Mouse (Mus musculus) heart, embryonic 14.5 days (tissue): Measurements from ENCODE around the gene Pde8b. TPM values are rescaled to one million over a fixed set of nuclear protein-coding genes. Genes with fewer than 3 reads are reported as not detected.

Experiments
- ATAC-seq: fragments of 200-750 bp; cut with Nextera tagmentation; 2 replicates; pipeline ENCODE4 v1.8.0; 2017; ENCODE audit warnings: low read depth, moderate TSS enrichment; ENCODE audit not compliant: insufficient number of reproducible peaks, insufficient read depth, low FRiP score
- H3K27ac ChIP-seq, 2 experiments: fragments of 200-500 bp in 1 of 2; fragments of 300-500 bp in 1 of 2; sonication (generic) in 1 of 2; replicated peaks in 1 of 2; 2 replicates each; pipeline ENCODE4 v1.5.1; 2012 to 2014; ENCODE audit warnings: low read depth in 2 of 2, low read length in 2 of 2, control low read depth in 1 of 2, mild to moderate bottlenecking in 1 of 2, mixed read lengths in 1 of 2; ENCODE audit not compliant: control insufficient read depth in 1 of 2, insufficient read depth in 1 of 2
- H3K27me3 ChIP-seq: fragments of 300-500 bp; sonication (generic); 2 replicates; pipeline ENCODE4 v1.6.1; 2014; ENCODE audit warnings: mild to moderate bottlenecking, low read length, control low read depth; ENCODE audit not compliant: control insufficient read depth, insufficient read depth
- H3K36me3 ChIP-seq: fragments of 300-500 bp; sonication (generic); 2 replicates; pipeline ENCODE4 v1.6.1; 2014; ENCODE audit warnings: mild to moderate bottlenecking, control low read depth, low read length, mixed read lengths; ENCODE audit not compliant: control insufficient read depth, insufficient read depth
- H3K4me1 ChIP-seq, 2 experiments: fragments of 200-500 bp in 1 of 2; fragments of 300-500 bp in 1 of 2; sonication (generic) in 1 of 2; 2 replicates each; pipeline ENCODE4 v1.6.1; 2012 to 2014; ENCODE audit warnings: low read length in 2 of 2, control low read depth in 1 of 2, mixed read lengths in 1 of 2; ENCODE audit not compliant: control insufficient read depth in 2 of 2, insufficient read depth in 2 of 2
- H3K4me2 ChIP-seq: fragments of 300-500 bp; sonication (generic); 2 replicates; pipeline ENCODE4 v1.6.1; 2014; ENCODE audit warnings: mild to moderate bottlenecking, low read length
- H3K4me3 ChIP-seq, 2 experiments: fragments of 200-500 bp in 1 of 2; fragments of 300-500 bp in 1 of 2; sonication (generic) in 1 of 2; 2 replicates each; pipeline ENCODE4 v1.5.1; 2012 to 2014; ENCODE audit warnings: low read length in 2 of 2, mild to moderate bottlenecking in 2 of 2, control low read depth in 1 of 2, low read depth in 1 of 2, moderate library complexity in 1 of 2; ENCODE audit not compliant: control insufficient read depth in 1 of 2, insufficient read depth in 1 of 2
- H3K9ac ChIP-seq: fragments of 300-500 bp; sonication (generic); 2 replicates; pipeline ENCODE4 v1.6.1; 2014; ENCODE audit warnings: mild to moderate bottlenecking, low read length
- H3K9me3 ChIP-seq: fragments of 300-500 bp; sonication (generic); 2 replicates; pipeline ENCODE4 v1.6.1; 2016; ENCODE audit warnings: low read length, control low read depth; ENCODE audit not compliant: control insufficient read depth
- WGBS: fragments of 180-500 bp; shearing (Covaris S2); extraction: QIAGEN DNeasy Blood & Tissue Kit; methylation state at CpG from one replicate; pipeline ENCODE4 v1.1.7; 2014; 5-methylcytosine and 5-hydroxymethylcytosine counted together
- polyA plus RNA-seq: library from polyadenylated mRNA; unstranded; fragments of >200 nt; fragmentation: Nextera tagmentation; extraction: Ambion mirVana; gene quantifications from 2 replicates; pipeline ENCODE4 v1.2.1, GENCODE M21; 2014

Pde8b gene
- polyA plus RNA-seq, 1 experiment from 2014 or later = 0.99 TPM

DNA sequence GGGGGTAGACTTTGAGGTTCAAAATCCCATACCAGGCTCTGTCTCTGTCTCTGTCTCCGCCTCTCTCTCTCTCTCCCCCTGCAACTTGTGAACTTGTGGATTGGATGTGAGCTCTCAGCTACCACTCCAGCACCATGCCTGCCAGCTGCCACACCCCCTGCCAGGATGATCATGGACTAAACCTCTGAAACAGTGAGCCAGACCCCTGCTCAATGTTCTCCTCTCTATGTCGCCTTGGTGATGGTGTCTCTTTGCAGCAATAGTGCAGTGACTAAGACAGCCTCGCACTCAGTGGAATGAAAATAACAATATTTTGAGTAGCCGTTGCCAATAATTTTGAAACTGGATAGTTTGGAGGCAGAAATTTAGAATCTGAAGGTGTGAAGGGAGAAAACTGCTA, 77.8 kb downstream of the Pde8b start:
- H3K36me3 ChIP-seq = no peaks in the 10 kb centered on the region
- peaks cover 8% of the 10 kb centered on the region in 2 experiments for H3K4me1 ChIP-seq
- H3K9me3 ChIP-seq = no peaks in the 10 kb centered on the region
- 85% methylated on average over 4 of the region's 4 CpGs for WGBS
- H3K27me3 ChIP-seq = 0 out of 2 replicates have a peak, but pooled peaks cover 4% of the 10 kb centered on the region
- no peak overlapping the region for H3K4me2 ChIP-seq
- H3K4me3 ChIP-seq = no peak overlapping the region
- H3K27ac ChIP-seq = no peak overlapping the region
- ATAC-seq = no peak
- H3K9ac ChIP-seq = no peak overlapping the region

DNA sequence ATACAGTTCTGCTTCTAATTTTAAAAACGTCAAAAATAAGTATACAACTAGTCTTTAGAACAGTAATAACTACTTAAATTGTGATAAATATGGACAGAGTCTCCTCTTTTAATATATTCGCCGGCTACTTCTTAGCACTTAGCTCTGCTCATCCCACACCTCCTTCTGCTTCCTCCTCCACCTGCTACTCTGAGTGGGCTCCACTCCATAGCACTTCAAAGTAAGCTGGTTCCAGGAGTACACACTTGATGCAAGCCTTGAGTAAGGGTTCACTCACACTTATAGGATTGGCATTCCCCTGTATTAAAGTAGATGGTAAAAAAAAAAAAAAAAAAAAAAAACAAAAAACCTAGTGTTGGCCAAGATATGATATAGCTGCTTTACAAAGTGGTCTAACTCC, 89.9 kb downstream of the Pde8b start:
- Histone ChIP-seq H3K9ac (no peak overlapping the region), H3K27me3 (no peaks in the 10 kb centered on the region), H3K27ac (no peak overlapping the region), H3K36me3 (no peaks in the 10 kb centered on the region), H3K4me1 (no peaks in the 10 kb centered on the region), H3K4me2 (no peak overlapping the region), H3K9me3 (no peaks in the 10 kb centered on the region), H3K4me3 (no peak overlapping the region)
- 85% methylated on average over 3 of the region's 3 CpGs for whole genome bisulfite sequencing
- no peak for ATAC-seq

DNA sequence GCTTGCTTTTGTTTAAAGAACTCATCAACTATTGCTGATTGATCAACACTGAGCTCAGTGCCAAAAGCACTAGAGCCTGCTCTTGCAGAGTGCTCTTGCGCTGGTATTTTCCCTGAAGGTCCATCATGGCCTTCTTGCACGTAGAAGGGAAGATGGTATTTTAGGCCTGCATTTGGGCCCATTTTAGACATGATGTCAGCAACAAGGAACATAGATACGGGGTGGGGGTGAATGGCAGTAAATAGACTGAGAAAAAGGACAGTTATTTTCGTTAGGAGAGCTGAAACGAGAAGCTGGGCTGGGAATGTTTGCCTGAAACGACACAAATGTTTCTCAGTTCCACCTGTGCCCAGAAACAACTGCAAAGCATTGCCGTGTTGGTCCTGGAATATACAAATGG, 91.2 kb downstream of the Pde8b start:
- no peak overlapping the region for H3K4me2 ChIP-seq
- no peak overlapping the region for H3K4me3 ChIP-seq
- no peak overlapping the region for H3K9ac ChIP-seq
- 73% methylated on average over 7 of the region's 7 CpGs for WGBS
- ATAC-seq = no peak
- no peaks in the 10 kb centered on the region for H3K27me3 ChIP-seq
- H3K27ac ChIP-seq = no peak overlapping the region
- no peaks in the 10 kb centered on the region for H3K36me3 ChIP-seq
- H3K4me1 ChIP-seq = no peaks in the 10 kb centered on the region
- H3K9me3 ChIP-seq = 0 out of 2 replicates have a peak, but pooled peaks cover under 1% of the 10 kb centered on the region

DNA sequence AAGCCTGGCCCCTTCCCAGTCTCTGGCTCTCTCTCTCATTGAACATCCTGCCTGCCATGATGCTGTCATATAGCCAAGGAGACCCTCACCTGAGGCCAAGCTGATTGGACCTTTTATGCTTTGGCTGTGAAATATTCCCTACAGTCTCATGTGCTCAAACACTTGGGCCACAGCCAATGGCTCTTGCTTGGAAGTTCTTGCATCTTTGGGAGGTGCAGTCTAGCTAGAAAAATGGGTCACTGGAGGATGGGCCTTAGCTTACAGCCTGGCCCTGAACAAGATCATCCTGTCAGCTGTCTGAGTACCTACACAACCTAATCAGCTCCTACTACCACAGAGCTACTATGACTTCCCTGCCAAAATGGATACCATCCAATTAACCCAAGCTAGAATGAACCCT, 105.4 kb downstream of the Pde8b start:
- H3K4me2 ChIP-seq = no peak overlapping the region
- H3K4me3 ChIP-seq = no peak overlapping the region
- peaks cover 9% of the 10 kb centered on the region for H3K9me3 ChIP-seq
- no peaks in the 10 kb centered on the region for H3K4me1 ChIP-seq
- no peak overlapping the region for H3K27ac ChIP-seq
- no peaks in the 10 kb centered on the region for H3K27me3 ChIP-seq
- no peaks in the 10 kb centered on the region for H3K36me3 ChIP-seq
- no peak for ATAC-seq
- no peak overlapping the region for H3K9ac ChIP-seq

DNA sequence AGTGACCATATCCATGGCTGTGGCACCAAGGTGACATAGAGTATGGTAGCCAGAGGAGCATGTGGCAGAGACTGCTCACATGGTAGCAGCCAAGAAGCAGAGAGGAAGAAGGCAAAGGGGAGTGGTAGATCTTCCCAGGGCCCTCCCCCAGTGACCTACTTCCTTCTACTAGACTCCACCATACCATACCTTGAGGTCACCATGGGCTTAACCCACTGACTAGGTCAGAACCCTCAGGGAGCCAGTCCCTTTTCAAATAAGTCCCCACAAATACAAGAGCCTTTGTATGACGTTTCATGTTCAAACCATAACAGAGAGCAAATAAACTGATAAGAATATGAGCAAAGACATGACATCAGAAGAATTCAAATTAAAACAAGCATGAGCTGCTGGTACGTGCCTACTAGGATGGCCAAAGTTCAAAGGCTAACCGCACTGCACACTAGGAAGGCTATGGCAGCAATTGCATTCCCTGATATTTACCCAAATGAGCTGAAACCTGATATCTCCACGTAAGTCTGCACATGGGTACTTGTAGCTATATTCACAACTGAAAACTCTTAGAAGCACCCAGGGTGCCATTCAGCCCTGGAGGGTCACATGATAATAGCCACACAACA, 109.6 kb downstream of the Pde8b start:
- Histone ChIP-seq H3K27ac (no peak overlapping the region), H3K4me2 (no peak overlapping the region), H3K27me3 (no peaks in the 10 kb centered on the region), H3K36me3 (no peaks in the 10 kb centered on the region), H3K9ac (no peak overlapping the region), H3K4me1 (no peaks in the 10 kb centered on the region), H3K4me3 (no peak overlapping the region), H3K9me3 (peaks cover 9% of the 10 kb centered on the region)
- WGBS = 78% methylated on average over 4 of the region's 4 CpGs
- ATAC-seq = no peak

DNA sequence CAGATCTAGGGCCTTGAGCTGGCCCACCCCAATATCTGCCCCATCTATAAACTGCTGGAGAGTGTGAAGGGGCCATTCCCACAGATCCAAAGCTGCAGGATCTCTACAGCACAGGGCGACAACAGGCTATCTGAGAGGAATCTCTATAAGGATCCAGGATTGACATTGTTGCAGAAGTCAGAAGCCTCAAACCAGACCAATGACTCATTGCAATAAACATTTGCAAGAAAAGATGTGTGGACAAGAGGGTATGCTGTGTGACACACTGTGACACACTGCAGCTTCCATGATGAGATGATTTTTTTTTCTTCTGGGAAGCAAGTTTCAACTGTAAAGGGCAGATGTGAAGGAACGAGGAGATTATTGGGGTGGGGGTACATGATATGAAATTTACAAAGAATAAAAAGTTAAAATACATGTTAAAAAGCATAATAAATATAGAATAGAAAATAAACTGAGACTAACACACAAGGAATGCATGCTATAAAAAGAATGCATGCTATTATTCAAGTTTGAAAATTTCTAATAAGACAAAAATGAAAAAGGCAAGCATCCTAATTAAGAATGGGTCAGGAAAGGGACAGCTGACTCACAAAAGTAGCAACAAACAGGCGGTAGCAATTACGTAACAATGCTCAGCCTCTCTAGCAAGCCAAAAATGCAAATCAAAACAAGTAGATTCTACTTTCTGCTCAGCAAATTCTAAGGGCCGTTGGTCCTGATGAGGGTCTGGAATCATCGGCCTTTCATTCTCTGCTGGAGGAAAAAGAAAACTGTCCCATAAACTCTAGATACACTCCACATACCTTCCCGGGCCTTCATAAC, 114.6 kb downstream of the Pde8b start:
- 81% methylated on average over 7 of the region's 7 CpGs for WGBS

DNA sequence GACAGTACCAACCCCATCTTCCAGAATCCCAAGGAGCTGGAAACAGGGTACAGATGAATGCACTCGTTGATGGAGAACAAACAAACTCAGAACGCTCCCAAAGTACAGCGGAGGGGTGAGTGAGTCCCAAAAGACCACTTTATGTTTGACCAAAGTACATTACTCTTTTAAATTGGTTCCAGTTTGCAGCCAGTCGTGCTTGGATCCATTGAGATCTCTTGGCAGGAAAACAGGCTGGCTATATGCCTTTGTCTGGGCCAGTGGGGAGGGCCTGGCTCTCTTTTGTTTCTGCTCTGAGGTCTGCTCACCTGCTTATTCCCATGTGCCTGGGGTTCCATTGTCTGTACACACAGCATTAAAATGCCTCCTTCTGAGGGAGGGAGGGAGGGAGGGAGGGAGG, 118.3 kb downstream of the Pde8b start:
- Histone ChIP-seq H3K4me2 (no peak overlapping the region), H3K4me3 (no peak overlapping the region), H3K27ac (no peak overlapping the region), H3K27me3 (no peaks in the 10 kb centered on the region), H3K36me3 (no peaks in the 10 kb centered on the region), H3K4me1 (no peaks in the 10 kb centered on the region), H3K9ac (no peak overlapping the region), H3K9me3 (no peaks in the 10 kb centered on the region)
- WGBS = 72% methylated on average over 4 of the region's 4 CpGs
- no peak for ATAC-seq

More for the DNA sequence above, 114.6 kb downstream of the Pde8b start:
- Histone ChIP-seq H3K27ac (no peak overlapping the region), H3K9me3 (no peaks in the 10 kb centered on the region), H3K36me3 (no peaks in the 10 kb centered on the region), H3K9ac (no peak overlapping the region), H3K4me1 (no peaks in the 10 kb centered on the region), H3K27me3 (no peaks in the 10 kb centered on the region), H3K4me3 (no peak overlapping the region), H3K4me2 (no peak overlapping the region)
- ATAC-seq = no peak
